Mouse (Mus musculus): ENCODE measurements at regions not wholly inside any gene's neighbourhood (a gene's known extent, or its start where the extent isn't known, plus 50 kb on each side); places are given as distances from the start of the nearest gene placed in this dataset.
"Not testable (repeated sequence)": the region's sequence is repeated elsewhere in the genome, so short reads cannot be mapped to it uniquely, and the experiment has no call there.

GRCm38 (mm10) chr10:15321480-15321879 lies 603.5 kb upstream of the Gje1 start:
- no peak for DNase-seq (ENCODE audit: low spot score)

GRCm38 (mm10) chr10:15317017-15317607 lies 599.1 kb upstream of the Gje1 start:
- no peak for DNase-seq (ENCODE audit: low spot score)

- no peak for DNase-seq (ENCODE audit: low spot score)
Measured at GRCm38 (mm10) chr10:15310650-15311049, 592.6 kb upstream of the Gje1 start.

GRCm38 (mm10) chr10:15305811-15306473 lies 587.9 kb upstream of the Gje1 start:
- peak; percentile 43 for DNase-seq (ENCODE audit: low spot score)

- DNase-seq (ENCODE audit: low spot score) = peak; percentile 93
Measured at GRCm38 (mm10) chr10:15300199-15301085, 582.4 kb upstream of the Gje1 start.

- DNase-seq (ENCODE audit: low spot score) = no peak
Measured at GRCm38 (mm10) chr10:15299331-15300198, 581.6 kb upstream of the Gje1 start.

- DNase-seq (ENCODE audit: low spot score) = no peak
Measured at GRCm38 (mm10) chr10:15297257-15297656, 579.2 kb upstream of the Gje1 start.

- no peak for DNase-seq (ENCODE audit: low spot score)
Measured at GRCm38 (mm10) chr10:15294125-15294524, 576.1 kb upstream of the Gje1 start.

GRCm38 (mm10) chr10:15263337-15263736 lies 545.3 kb upstream of the Gje1 start:
- not testable (repeated sequence) for DNase-seq (ENCODE audit: low spot score)

- DNase-seq (ENCODE audit: low spot score) = not testable (repeated sequence)
Measured at GRCm38 (mm10) chr10:15262282-15262681, 544.3 kb upstream of the Gje1 start.

- DNase-seq (ENCODE audit: low spot score) = no peak
Measured at GRCm38 (mm10) chr10:15249402-15250086, 531.5 kb upstream of the Gje1 start.

GRCm38 (mm10) chr10:15248899-15249298 lies 530.9 kb upstream of the Gje1 start:
- no peak for DNase-seq (ENCODE audit: low spot score)

- no peak for DNase-seq (ENCODE audit: low spot score)
Measured at GRCm38 (mm10) chr10:15244376-15245262, 526.6 kb upstream of the Gje1 start.

GRCm38 (mm10) chr10:15243460-15243859 lies 525.4 kb upstream of the Gje1 start:
- no peak for DNase-seq (ENCODE audit: low spot score)

- no peak for DNase-seq (ENCODE audit: low spot score)
Measured at GRCm38 (mm10) chr10:15218883-15219282, 500.9 kb upstream of the Gje1 start.

GRCm38 (mm10) chr10:15179585-15179984 lies 461.6 kb upstream of the Gje1 start:
- no peak for DNase-seq (ENCODE audit: low spot score)

GRCm38 (mm10) chr10:15174421-15174820 lies 456.4 kb upstream of the Gje1 start:
- no peak for DNase-seq (ENCODE audit: low spot score)

GRCm38 (mm10) chr10:15172558-15172957 lies 454.5 kb upstream of the Gje1 start:
- peak; percentile 18 for DNase-seq (ENCODE audit: low spot score)

GRCm38 (mm10) chr10:15140703-15141102 lies 422.7 kb upstream of the Gje1 start:
- no peak for DNase-seq (ENCODE audit: low spot score)

Data from adipocyte (in vitro differentiated cells).